12 mouse cellular contexts compared by ENCODE assay signal in the genomic region with DNA sequence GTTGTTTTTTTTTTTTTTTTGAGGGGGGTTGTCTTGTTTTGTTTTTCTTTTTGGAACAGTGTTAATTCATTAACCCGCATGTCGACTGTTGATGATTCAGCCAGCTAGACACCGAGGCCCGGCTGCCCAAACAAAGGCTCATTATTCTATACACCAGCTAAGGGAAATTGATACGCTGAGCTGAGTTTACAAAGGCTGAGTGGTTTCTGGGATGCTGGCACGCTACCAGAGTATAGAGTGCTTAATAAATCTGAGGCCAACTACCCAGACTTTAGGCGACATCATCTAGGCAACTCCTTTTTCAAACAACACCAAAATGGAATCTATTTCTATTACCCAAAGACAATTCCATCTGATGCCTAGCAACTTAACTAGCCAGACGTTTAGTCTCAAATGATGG. TPM values are rescaled to one million over a fixed set of nuclear protein-coding genes. Genes with fewer than 3 reads are reported as not detected.
DNase-seq lines count a peak whose midpoint lies in the region; ATAC-seq lines count a peak whose summit lies in the region.
"Had no signal": no experiment of that assay in that cellular context is flagged by ENCODE, and none has a peak within 500 bp of the region (broad histone marks: within the 10 kb centered on the region; RNA-seq: fewer than 3 reads in every experiment).

No protein-coding gene starts in this region.

- 11% methylated on average over 8 of the region's 8 CpGs for WGBS in kidney, embryonic 14.5 days
- 30% methylated on average over 8 of the region's 8 CpGs for WGBS in midbrain, embryonic 12.5 days
- 62% methylated on average over 8 of the region's 8 CpGs for WGBS in midbrain, embryonic 10.5 days
- WGBS in embryonic facial prominence, embryonic 15.5 days: 19% methylated on average over 8 of the region's 8 CpGs
- WGBS in stomach, embryonic 16.5 days: 17% methylated on average over 8 of the region's 8 CpGs

- 0 out of 2 replicates have a peak, but pooled peaks have one; percentile 57 for ATAC-seq in kidney, embryonic 14.5 days (ENCODE audit: low FRiP score, low TSS enrichment)
- ATAC-seq in midbrain, embryonic 12.5 days (ENCODE audit: low FRiP score, low read depth): 0 out of 2 replicates have a peak, but pooled peaks have one; percentile 30
- ATAC-seq in embryonic facial prominence, embryonic 15.5 days (ENCODE audit: insufficient number of reproducible peaks, low FRiP score, low TSS enrichment, low read depth): no peak
- peak; percentile 54; the same call in 1 of the 2 replicates for ATAC-seq in stomach, embryonic 16.5 days (ENCODE audit: insufficient read depth, low FRiP score)

- no peaks in the 10 kb centered on the region for H3K9me3 ChIP-seq in kidney, embryonic 14.5 days (ENCODE audit: control insufficient read depth, low read length)
- H3K9me3 ChIP-seq in midbrain, embryonic 12.5 days: no peaks in the 10 kb centered on the region
- H3K9me3 ChIP-seq in midbrain, embryonic 10.5 days (replicated peaks): no peaks in the 10 kb centered on the region
- H3K9me3 ChIP-seq in embryonic facial prominence, embryonic 15.5 days (replicated peaks): no peaks in the 10 kb centered on the region
- H3K9me3 ChIP-seq in stomach, embryonic 16.5 days (replicated peaks; ENCODE audit: control insufficient read depth, low read length): no peaks in the 10 kb centered on the region

- no peak overlapping the region for H3K4me3 ChIP-seq in kidney, embryonic 14.5 days (ENCODE audit: low read length)
- H3K4me3 ChIP-seq in midbrain, embryonic 12.5 days: no peak overlapping the region
- no peak overlapping the region for H3K4me3 ChIP-seq in midbrain, embryonic 10.5 days
- H3K4me3 ChIP-seq in embryonic facial prominence, embryonic 15.5 days (replicated peaks): no peak overlapping the region
- H3K4me3 ChIP-seq in stomach, embryonic 16.5 days (replicated peaks; ENCODE audit: low read length): no peak overlapping the region

- no peaks in the 10 kb centered on the region for H3K27me3 ChIP-seq in kidney, embryonic 14.5 days (ENCODE audit: control insufficient read depth, insufficient read depth, low read length)
- no peaks in the 10 kb centered on the region for H3K27me3 ChIP-seq in midbrain, embryonic 12.5 days
- H3K27me3 ChIP-seq in midbrain, embryonic 10.5 days (ENCODE audit: low read depth, poor library complexity, severe bottlenecking): no peaks in the 10 kb centered on the region
- H3K27me3 ChIP-seq in embryonic facial prominence, embryonic 15.5 days: no peaks in the 10 kb centered on the region
- H3K27me3 ChIP-seq in stomach, embryonic 16.5 days (ENCODE audit: control insufficient read depth, insufficient read depth, low read length): no peaks in the 10 kb centered on the region

- DNase-seq in kidney, postnatal 14 days: no peak
- DNase-seq in midbrain, embryonic 10.5 days (ENCODE audit: low spot score): no peak
- no peak for DNase-seq in ovary, adult 18-20 months (ENCODE audit: low spot score)
- DNase-seq in thymus, postnatal 4 days: no peak
- DNase-seq: cerebellum, adult 11-12 months; heart, postnatal 14 days; spleen, adult 18-20 months; thymus, postnatal 25 days had no signal

- H3K4me1 ChIP-seq in kidney, embryonic 14.5 days (ENCODE audit: control insufficient read depth, insufficient read depth, low read length): no peaks in the 10 kb centered on the region
- H3K4me1 ChIP-seq in midbrain, embryonic 12.5 days: peaks cover 11% of the 10 kb centered on the region
- peaks cover 5% of the 10 kb centered on the region for H3K4me1 ChIP-seq in midbrain, embryonic 10.5 days
- peaks cover 4% of the 10 kb centered on the region; the same call in 1 of the 2 replicates for H3K4me1 ChIP-seq in embryonic facial prominence, embryonic 15.5 days
- H3K4me1 ChIP-seq in stomach, embryonic 16.5 days (ENCODE audit: control insufficient read depth, insufficient read depth, low read length): peaks cover 3% of the 10 kb centered on the region; the same call in 1 of the 2 replicates

- no peak overlapping the region for H3K9ac ChIP-seq in kidney, embryonic 14.5 days (ENCODE audit: low read depth, low read length)
- no peak overlapping the region for H3K9ac ChIP-seq in midbrain, embryonic 12.5 days (replicated peaks)
- H3K9ac ChIP-seq in embryonic facial prominence, embryonic 15.5 days: no peak overlapping the region
- H3K9ac ChIP-seq in stomach, embryonic 16.5 days (ENCODE audit: low read length): no peak overlapping the region

- H3K27ac ChIP-seq in kidney, embryonic 14.5 days (ENCODE audit: low read depth, low read length): peak overlapping the region; percentile 12; the same call in 1 of the 2 replicates
- peak overlapping the region; percentile 39; the same call in 1 of the 2 replicates for H3K27ac ChIP-seq in midbrain, embryonic 12.5 days (replicated peaks)
- no peak overlapping the region for H3K27ac ChIP-seq in midbrain, embryonic 10.5 days (replicated peaks)
- peak overlapping the region; percentile 29 for H3K27ac ChIP-seq in embryonic facial prominence, embryonic 15.5 days (replicated peaks)
- H3K27ac ChIP-seq in stomach, embryonic 16.5 days (ENCODE audit: low read length): peak overlapping the region; percentile 40; the same call in 1 of the 2 replicates

- no peaks in the 10 kb centered on the region for H3K36me3 ChIP-seq in kidney, embryonic 14.5 days (ENCODE audit: control insufficient read depth, insufficient read depth, low read length)
- H3K36me3 ChIP-seq in midbrain, embryonic 12.5 days: no peaks in the 10 kb centered on the region
- H3K36me3 ChIP-seq in midbrain, embryonic 10.5 days: no peaks in the 10 kb centered on the region
- no peaks in the 10 kb centered on the region for H3K36me3 ChIP-seq in embryonic facial prominence, embryonic 15.5 days
- H3K36me3 ChIP-seq in stomach, embryonic 16.5 days (ENCODE audit: control insufficient read depth, insufficient read depth, low read length): no peaks in the 10 kb centered on the region

- no peak overlapping the region for H3K4me2 ChIP-seq in kidney, embryonic 14.5 days (replicated peaks; ENCODE audit: low read depth, low read length)
- no peak overlapping the region for H3K4me2 ChIP-seq in midbrain, embryonic 12.5 days (replicated peaks)
- H3K4me2 ChIP-seq in embryonic facial prominence, embryonic 15.5 days (replicated peaks): no peak overlapping the region
- no peak overlapping the region for H3K4me2 ChIP-seq in stomach, embryonic 16.5 days (ENCODE audit: low read depth, low read length)

RNA-seq across cellular contexts. Expression of a gene that starts 13.9 kb away (rescaled TPM):
- polyA plus RNA-seq in kidney, embryonic 14.5 days (2014; fragmentation: Nextera tagmentation; extraction: Ambion mirVana): 7.9 and 9.1 TPM in 2 replicates
- 10.0 and 10.3 TPM in 2 replicates for polyA plus RNA-seq in midbrain, embryonic 12.5 days (2016; fragmentation: Nextera tagmentation; extraction: Ambion mirVana)
- 3.0 and 4.4 TPM in 2 replicates for polyA plus RNA-seq in midbrain, embryonic 10.5 days (2016; fragmentation: Nextera tagmentation; extraction: Ambion mirVana)
- 8.0 and 8.8 TPM in 2 replicates for polyA plus RNA-seq in embryonic facial prominence, embryonic 15.5 days (2015; fragmentation: Nextera tagmentation; extraction: Ambion mirVana)
- polyA plus RNA-seq in stomach, embryonic 16.5 days (2015; fragmentation: Nextera tagmentation; extraction: Ambion mirVana): 7.7 and 8.1 TPM in 2 replicates
